Mouse (Mus musculus): ENCODE results near the gene Olfr205.

GRCm38 (mm10) chr16:59286693-59287092 lies 44.2 kb downstream of the Olfr205 start, which contains the start of gene Olfr202:
- TF ChIP-seq CTCF (IDR thresholded peaks at IDR 0.05; ENCODE audit: control insufficient read depth, insufficient read depth, insufficient replicate concordance, low read depth, low read length) (no peak), POLR2A (IDR thresholded peaks at IDR 0.05; ENCODE audit: control insufficient read depth, low read depth, low read length) (no peak)

Data from testis, adult 2 months (tissue).